Mouse (Mus musculus) bone marrow, adult 2 months (tissue): ENCODE measurements around the gene Tshz2. TPM values are rescaled to one million over a fixed set of nuclear protein-coding genes. Genes with fewer than 3 reads are reported as not detected.

Experiments
- H3K27ac ChIP-seq: fragments of 200-500 bp; 2 replicates; pipeline ENCODE4 v1.5.1; 2012; ENCODE audit warnings: low read depth, mild to moderate bottlenecking, control low read depth, inconsistent platforms, low read length; ENCODE audit not compliant: control insufficient read depth, poor library complexity, insufficient read depth
- H3K4me1 ChIP-seq: fragments of 200-500 bp; 2 replicates; pipeline ENCODE4 v1.6.1; 2011; ENCODE audit warnings: low read length; ENCODE audit not compliant: control insufficient read depth, insufficient read depth
- H3K4me3 ChIP-seq: fragments of 200-500 bp; replicated peaks from 2 replicates; pipeline ENCODE3; 2011; ENCODE audit warnings: mild to moderate bottlenecking, low read depth, low read length, control low read depth; ENCODE audit not compliant: control insufficient read depth
- CTCF ChIP-seq: fragments of 200-500 bp; IDR thresholded peaks from 2 replicates; pipeline ENCODE4 v1.5.1; 2011; ENCODE audit warnings: low read length, control low read depth; ENCODE audit not compliant: control insufficient read depth, insufficient read depth
- POLR2A ChIP-seq: fragments of 200-500 bp; IDR thresholded peaks from 2 replicates; pipeline ENCODE4 v1.6.1; 2011; ENCODE audit warnings: low read depth, mild to moderate bottlenecking, control low read depth, low read length, borderline replicate concordance; ENCODE audit not compliant: control insufficient read depth
- WGBS: fragments of 180-500 bp; shearing (Covaris S2); methylation state at CpG from one replicate; pipeline ENCODE4 v1.1.7; 2018; 5-methylcytosine and 5-hydroxymethylcytosine counted together
- polyA plus RNA-seq: library from polyadenylated mRNA; stranded (reverse); fragments of >200 nt; gene quantifications from 2 replicates; pipeline ENCODE4 v1.2.4, GENCODE M21; 2011; ENCODE audit warnings: low replicate concordance; ENCODE audit not compliant: missing spikeins, insufficient read depth, insufficient read length

The Tshz2 gene
- polyA plus RNA-seq, 1 experiment: 1.4 TPM

- TF ChIP-seq CTCF (no peak), POLR2A (no peak)
- WGBS: 36% methylated on average over 5 of the region's 5 CpGs
Observed at GRCm38 (mm10) chr2:169674209-169674608, 41.4 kb downstream of the Tshz2 start.

GRCm38 (mm10) chr2:169679264-169679663 is 46.5 kb downstream of the Tshz2 start:
- no peak overlapping the region for H3K27ac ChIP-seq
- no peak for TF ChIP-seq CTCF
- no peak for TF ChIP-seq POLR2A
- H3K4me3 ChIP-seq: no peak overlapping the region
- 16% methylated on average over 7 of the region's 7 CpGs for WGBS
- H3K4me1 ChIP-seq: no peaks in the 10 kb centered on the region; the same call in 1 of the 2 replicates

More at GRCm38 (mm10) chr2:169674209-169674608, 41.4 kb downstream of the Tshz2 start:
- H3K27ac ChIP-seq: no peak overlapping the region
- H3K4me1 ChIP-seq: no peaks in the 10 kb centered on the region
- no peak overlapping the region for H3K4me3 ChIP-seq

GRCm38 (mm10) chr2:169679951-169680350 is 47.1 kb downstream of the Tshz2 start:
- Histone ChIP-seq H3K4me1 (no peaks in the 10 kb centered on the region; the same call in 1 of the 2 replicates), H3K4me3 (no peak overlapping the region), H3K27ac (no peak overlapping the region)
- TF ChIP-seq CTCF (no peak), POLR2A (no peak)
- WGBS: 36% methylated on average over 5 of the region's 5 CpGs

GRCm38 (mm10) chr2:169685260-169685659 is 52.4 kb downstream of the Tshz2 start:
- H3K4me1 ChIP-seq: no peaks in the 10 kb centered on the region
- no peak overlapping the region for H3K27ac ChIP-seq
- no peak overlapping the region for H3K4me3 ChIP-seq
- TF ChIP-seq POLR2A (no peak), CTCF (no peak)
- WGBS: 23% methylated on average over 5 of the region's 5 CpGs

- WGBS: 75% methylated on average over 7 of the region's 7 CpGs
- Histone ChIP-seq H3K27ac (no peak overlapping the region), H3K4me1 (no peaks in the 10 kb centered on the region), H3K4me3 (no peak overlapping the region)
- TF ChIP-seq CTCF: no peak
- TF ChIP-seq POLR2A: no peak
Observed at GRCm38 (mm10) chr2:169685747-169686146, 52.9 kb downstream of the Tshz2 start.

GRCm38 (mm10) chr2:169686697-169687430 is 54.1 kb downstream of the Tshz2 start:
- Histone ChIP-seq H3K4me3 (no peak overlapping the region), H3K27ac (no peak overlapping the region), H3K4me1 (no peaks in the 10 kb centered on the region)
- TF ChIP-seq POLR2A (no peak), CTCF (no peak)
- WGBS: 84% methylated on average over 12 of the region's 12 CpGs

GRCm38 (mm10) chr2:169690054-169690453 is 57.2 kb downstream of the Tshz2 start:
- H3K27ac ChIP-seq: no peak overlapping the region
- H3K4me1 ChIP-seq: no peaks in the 10 kb centered on the region
- 34% methylated on average over 2 of the region's 2 CpGs for WGBS
- TF ChIP-seq CTCF: no peak
- no peak for TF ChIP-seq POLR2A
- H3K4me3 ChIP-seq: no peak overlapping the region

- no peak overlapping the region for H3K4me3 ChIP-seq
- H3K27ac ChIP-seq: no peak overlapping the region
- TF ChIP-seq POLR2A: no peak
- 79% methylated on average over 9 of the region's 9 CpGs for WGBS
- H3K4me1 ChIP-seq: no peaks in the 10 kb centered on the region
Observed at GRCm38 (mm10) chr2:169694494-169694893, 61.7 kb downstream of the Tshz2 start.
